8 mouse cellular contexts compared by ENCODE assay signal in genomic region chr3:95174011-95174592, GRCm38 (mm10). TPM values are rescaled to one million over a fixed set of nuclear protein-coding genes. Genes with fewer than 3 reads are reported as not detected.
A peak's percentile ranks its signal among the peaks of the same experiment; 100 is the strongest.
DNase-seq lines count a peak whose midpoint lies in the region; ATAC-seq and TF ChIP-seq lines count a peak whose summit lies in the region.

No protein-coding gene starts in this region.

- no peak overlapping the region for H3K9ac ChIP-seq in MEL (ENCODE audit: control insufficient read depth, low read depth, low read length, poor library complexity, severe bottlenecking)
- no peak overlapping the region for H3K9ac ChIP-seq in lung, embryonic 15.5 days

- no peaks in the 10 kb centered on the region for H3K9me3 ChIP-seq in MEL (replicated peaks; ENCODE audit: insufficient read depth, low read length)
- no peaks in the 10 kb centered on the region for H3K9me3 ChIP-seq in hindbrain, embryonic 10.5 days
- H3K9me3 ChIP-seq in lung, embryonic 15.5 days, result no peaks in the 10 kb centered on the region

- TF ChIP-seq RAD21 in MEL (IDR thresholded peaks at IDR 0.05; ENCODE audit: low read depth, low read length), result peak; percentile 64

- DNase-seq in MEL (ENCODE audit: low read depth, low spot score), result peak; percentile 81
- DNase-seq in cerebellum, adult 9-10 months, result peak; percentile 88
- DNase-seq in hindbrain, embryonic 10.5 days (ENCODE audit: low spot score), result peak; percentile 88
- peak; percentile 62 to 69 for DNase-seq in layer of hippocampus, adult 8-10 months (ENCODE audit: low spot score in 2 of 2)
- DNase-seq in ovary, adult 18-20 months (ENCODE audit: low spot score), result peak; percentile 58
- peak; percentile 75 to 90 for DNase-seq in thymus, postnatal 10 days (ENCODE audit: low spot score in 2 of 2)

- no peaks in the 10 kb centered on the region for H3K36me3 ChIP-seq in MEL (ENCODE audit: control insufficient read depth in 1 of 2, insufficient read depth in 2 of 2, low read length in 2 of 2)
- H3K36me3 ChIP-seq in hindbrain, embryonic 10.5 days, result peaks cover 46% of the 10 kb centered on the region
- H3K36me3 ChIP-seq in lung, embryonic 15.5 days, result peaks cover 9% of the 10 kb centered on the region

- peak overlapping the region; percentile 63 for H3K4me2 ChIP-seq in lung, embryonic 15.5 days

- H3K79me2 ChIP-seq in MEL (ENCODE audit: control insufficient read depth, insufficient read depth, low read length, poor library complexity), result no peaks in the 10 kb centered on the region

- no peak for TF ChIP-seq EP300 in MEL (IDR thresholded peaks at IDR 0.05; ENCODE audit: low read depth in 1 of 2, low read length in 2 of 2)

- ATAC-seq in frontal cortex, adult (ENCODE audit: low TSS enrichment), result peak; percentile 39; the same call in 1 of the 2 replicates
- ATAC-seq in lung, embryonic 15.5 days (ENCODE audit: borderline replicate concordance, extremely low read depth, low FRiP score, low TSS enrichment), result peak; percentile 60; the same call in 1 of the 2 replicates

- TF ChIP-seq CTCF in MEL (IDR thresholded peaks at IDR 0.05 in 2 of 3, conservative IDR thresholded peaks at IDR 0.05 in 1 of 3; ENCODE audit: control insufficient read depth in 1 of 3, insufficient read depth in 1 of 3, low read depth in 2 of 3, low read length in 3 of 3, poor library complexity in 1 of 3, severe bottlenecking in 1 of 3), result peak; percentile 89 to 91 (median 90)

- no peak for TF ChIP-seq POLR2A in MEL (IDR thresholded peaks at IDR 0.05; ENCODE audit: control insufficient read depth in 1 of 2, insufficient read depth in 1 of 2, low read depth in 1 of 2, low read length in 2 of 2, poor library complexity in 1 of 2)

- H3K4me3 ChIP-seq in MEL (ENCODE audit: control insufficient read depth in 1 of 2, insufficient read depth in 1 of 2, low read depth in 2 of 2, low read length in 2 of 2), result no peak overlapping the region
- peak overlapping the region; percentile 45 for H3K4me3 ChIP-seq in hindbrain, embryonic 10.5 days
- peak overlapping the region; percentile 31 for H3K4me3 ChIP-seq in lung, embryonic 15.5 days

- H3K27ac ChIP-seq in MEL (ENCODE audit: control insufficient read depth, low read depth, low read length), result no peak overlapping the region
- H3K27ac ChIP-seq in hindbrain, embryonic 10.5 days, result no peak overlapping the region; the same call in 1 of the 2 replicates
- no peak overlapping the region for H3K27ac ChIP-seq in lung, embryonic 15.5 days

- H3K27me3 ChIP-seq in MEL (ENCODE audit: control insufficient read depth in 1 of 2, insufficient read depth in 2 of 2, low read length in 2 of 2), result no peaks in the 10 kb centered on the region
- peaks cover 63% of the 10 kb centered on the region for H3K27me3 ChIP-seq in hindbrain, embryonic 10.5 days (ENCODE audit: insufficient read depth, poor library complexity, severe bottlenecking)
- peaks cover 38% of the 10 kb centered on the region for H3K27me3 ChIP-seq in lung, embryonic 15.5 days

- WGBS in hindbrain, embryonic 10.5 days, result 1% methylated on average over 16 of the region's 16 CpGs
- WGBS in lung, embryonic 15.5 days, result 6% methylated on average over 16 of the region's 16 CpGs

- no peaks in the 10 kb centered on the region for H3K4me1 ChIP-seq in MEL (ENCODE audit: control insufficient read depth in 1 of 2, insufficient read depth in 2 of 2, low read length in 2 of 2)
- H3K4me1 ChIP-seq in hindbrain, embryonic 10.5 days (replicated peaks), result peaks cover 21% of the 10 kb centered on the region
- peaks cover 17% of the 10 kb centered on the region for H3K4me1 ChIP-seq in lung, embryonic 15.5 days

TF ChIP-seq in MEL, 35 proteins besides CTCF, POLR2A, EP300 and RAD21:
- TF ChIP-seq NELFE (IDR thresholded peaks at IDR 0.05; ENCODE audit: low read depth, low read length) (no peak), KAT2A (conservative IDR thresholded peaks at IDR 0.05; ENCODE audit: low read depth, low read length) (no peak), TBP (IDR thresholded peaks at IDR 0.05; ENCODE audit: low read depth, low read length) (no peak), MYC (IDR thresholded peaks at IDR 0.05; ENCODE audit: low read depth, low read length) (0 out of 2 replicates have a peak, but pooled peaks have one; percentile 26), ZC3H11A (IDR thresholded peaks at IDR 0.05; ENCODE audit: low read depth, low read length) (peak; percentile 55; the same call in 1 of the 2 replicates), CHD2 (IDR thresholded peaks at IDR 0.05; ENCODE audit: low read length) (no peak), UBTF (IDR thresholded peaks at IDR 0.05; ENCODE audit: borderline replicate concordance, insufficient read depth, low read depth, low read length) (no peak), MEF2A (IDR thresholded peaks at IDR 0.05; ENCODE audit: extremely low read depth, insufficient replicate concordance, low read depth, low read length, poor library complexity, severe bottlenecking) (no peak), MAX (IDR thresholded peaks at IDR 0.05; ENCODE audit: low read length) (no peak), NRF1 (IDR thresholded peaks at IDR 0.05; ENCODE audit: insufficient read depth, low read depth, low read length, poor library complexity, severe bottlenecking) (no peak), ZKSCAN1 (IDR thresholded peaks at IDR 0.05; ENCODE audit: low read depth, low read length) (no peak), TCF12 (IDR thresholded peaks at IDR 0.05; ENCODE audit: low read depth, low read length) (no peak), HCFC1 (IDR thresholded peaks at IDR 0.05; ENCODE audit: low read depth, low read length) (0 out of 2 replicates have a peak, but pooled peaks have one; percentile 24), SMC3 (IDR thresholded peaks at IDR 0.05; ENCODE audit: low read depth, low read length) (peak; percentile 67)

RNA-seq across cellular contexts. Expression of gene Sema6c, which starts 13.8 kb away (rescaled TPM):
- 0.35 and 0.69 TPM in 2 replicates for total RNA-seq in MEL (2012; rRNA removed)
- 1 to 10 TPM in 1 of 2 experiments, not detected in 1; 3.2 TPM for polyA plus RNA-seq in MEL (2012; ENCODE audit: insufficient read depth in 1 of 2, insufficient read length in 2 of 2, low read depth in 1 of 2, low replicate concordance in 2 of 2, missing spikeins in 1 of 2)
- polyA plus RNA-seq in hindbrain, embryonic 10.5 days (2016; fragmentation: Nextera tagmentation; extraction: Ambion mirVana), result 9.9 and 24.3 TPM in 2 replicates
- 10 to 100 TPM; 27.1 to 36.4 (median 30.9) TPM for total RNA-seq in layer of hippocampus, adult 8-10 months (2022)
- 3.6 and 3.8 TPM in 2 replicates for polyA plus RNA-seq in lung, embryonic 15.5 days (2015; fragmentation: Nextera tagmentation; extraction: Ambion mirVana)

RNA-seq across cellular contexts. Expression of gene Tnfaip8l2, which starts 31.9 kb away (rescaled TPM):
- total RNA-seq in MEL (2012; rRNA removed), result 3.1 and 4.5 TPM in 2 replicates
- 1 to 10 TPM in 1 of 2 experiments, not detected in 1; 5.8 TPM for polyA plus RNA-seq in MEL (2012; ENCODE audit: insufficient read depth in 1 of 2, insufficient read length in 2 of 2, low read depth in 1 of 2, low replicate concordance in 2 of 2, missing spikeins in 1 of 2)
- 2.1 and 2.9 TPM in 2 replicates for polyA plus RNA-seq in hindbrain, embryonic 10.5 days (2016; fragmentation: Nextera tagmentation; extraction: Ambion mirVana)
- total RNA-seq in layer of hippocampus, adult 8-10 months (2022), result 10 to 100 TPM in 1 of 4 experiments, 1 to 10 TPM in 3; 1.7 to 11.1 (median 5.4) TPM
- 4.0 and 4.5 TPM in 2 replicates for polyA plus RNA-seq in lung, embryonic 15.5 days (2015; fragmentation: Nextera tagmentation; extraction: Ambion mirVana)

RNA-seq across cellular contexts. Expression of gene Lysmd1, which starts 40.2 kb away (rescaled TPM):
- total RNA-seq in MEL (2012; rRNA removed), result 22.1 and 22.7 TPM in 2 replicates
- polyA plus RNA-seq in MEL (2012; ENCODE audit: insufficient read depth in 1 of 2, insufficient read length in 2 of 2, low read depth in 1 of 2, low replicate concordance in 2 of 2, missing spikeins in 1 of 2), result 100 to 1,000 TPM in 1 of 2 experiments, 10 to 100 TPM in 1; 22.9 to 102 TPM
- 13.4 and 17.2 TPM in 2 replicates for polyA plus RNA-seq in hindbrain, embryonic 10.5 days (2016; fragmentation: Nextera tagmentation; extraction: Ambion mirVana)
- total RNA-seq in layer of hippocampus, adult 8-10 months (2022), result 10 to 100 TPM; 12.5 to 17.7 (median 13.4) TPM
- polyA plus RNA-seq in lung, embryonic 15.5 days (2015; fragmentation: Nextera tagmentation; extraction: Ambion mirVana), result 13.3 and 14.9 TPM in 2 replicates

RNA-seq across cellular contexts. Expression of gene Scnm1, which starts 40.3 kb away (rescaled TPM):
- 71.8 and 93.1 TPM in 2 replicates for total RNA-seq in MEL (2012; rRNA removed)
- 100 to 1,000 TPM in 1 of 2 experiments, not detected in 1; 104 TPM for polyA plus RNA-seq in MEL (2012; ENCODE audit: insufficient read depth in 1 of 2, insufficient read length in 2 of 2, low read depth in 1 of 2, low replicate concordance in 2 of 2, missing spikeins in 1 of 2)
- 79.2 and 94.1 TPM in 2 replicates for polyA plus RNA-seq in hindbrain, embryonic 10.5 days (2016; fragmentation: Nextera tagmentation; extraction: Ambion mirVana)
- total RNA-seq in layer of hippocampus, adult 8-10 months (2022), result 10 to 100 TPM; 51.4 to 57.8 (median 54.9) TPM
- 64.0 and 71.4 TPM in 2 replicates for polyA plus RNA-seq in lung, embryonic 15.5 days (2015; fragmentation: Nextera tagmentation; extraction: Ambion mirVana)

RNA-seq across cellular contexts. Expression of gene Gabpb2, which starts 43.6 kb away (rescaled TPM):
- total RNA-seq in MEL (2012; rRNA removed), result 78.7 and 82.2 TPM in 2 replicates
- polyA plus RNA-seq in MEL (2012; ENCODE audit: insufficient read depth in 1 of 2, insufficient read length in 2 of 2, low read depth in 1 of 2, low replicate concordance in 2 of 2, missing spikeins in 1 of 2), result 10 to 100 TPM; 72.2 to 92.8 TPM
- polyA plus RNA-seq in hindbrain, embryonic 10.5 days (2016; fragmentation: Nextera tagmentation; extraction: Ambion mirVana), result 7.9 and 12.2 TPM in 2 replicates
- total RNA-seq in layer of hippocampus, adult 8-10 months (2022), result 10 to 100 TPM; 15.7 to 18.0 (median 17.5) TPM
- polyA plus RNA-seq in lung, embryonic 15.5 days (2015; fragmentation: Nextera tagmentation; extraction: Ambion mirVana), result 9.9 and 11.2 TPM in 2 replicates

Comparison
In these comparisons a context has a peak if more than half of its experiments do, and no peak if none do; other contexts are left out.
1. H3K4me3 ChIP-seq: peak in hindbrain, embryonic 10.5 days (single experiment) and lung, embryonic 15.5 days (single experiment); none in MEL (0 of 2).
2. Peak in every context shown above with its lines, with median percentiles within 50 percentile points of each other: DNase-seq.